Mouse (Mus musculus): ENCODE data around the gene Sppl2b.
"Not testable (repeated sequence)": the region's sequence is repeated elsewhere in the genome, so short reads cannot be mapped to it uniquely, and the experiment has no call there.

GRCm38 (mm10) chr10:80828587-80828986, 26.5 kb upstream of the Sppl2b start:
- not testable (repeated sequence) for TF ChIP-seq CTCF (IDR thresholded peaks at IDR 0.05; ENCODE audit: extremely low read depth, insufficient read length, insufficient replicate concordance, low read depth, low read length); POLR2A (IDR thresholded peaks at IDR 0.05; ENCODE audit: low read depth, low read length)

Data from small intestine, adult 2 months (tissue).